Mouse (Mus musculus) macrophage (primary cell): ENCODE measurements at regions not wholly inside any gene's neighbourhood (a gene's known extent, or its start where the extent isn't known, plus 50 kb on each side); places are given as distances from the start of the nearest gene placed in this dataset.

ENCODE experiments used
- H3K27ac ChIP-seq: fragments of 350-480 bp; formaldehyde crosslinking; 2 replicates; pipeline ENCODE4 v1.9.0; 2021
- H3K36me3 ChIP-seq: fragments of 350-480 bp; formaldehyde crosslinking; 2 replicates; pipeline ENCODE4 v1.9.0; 2021; ENCODE audit errors: inconsistent target
- H3K4me3 ChIP-seq: fragments of 350-480 bp; formaldehyde crosslinking; 2 replicates; pipeline ENCODE4 v1.9.0; 2021; ENCODE audit errors: inconsistent target
- H3K79me2 ChIP-seq: fragments of 350-480 bp; formaldehyde crosslinking; 2 replicates; pipeline ENCODE4 v1.9.0; 2021; ENCODE audit errors: inconsistent target
- WGBS: methylation state at CpG from one replicate; pipeline ENCODE4 v1.1.7; 2026; ENCODE audit warnings: inconsistent platforms; ENCODE audit not compliant: missing documents; 5-methylcytosine and 5-hydroxymethylcytosine counted together

DNA sequence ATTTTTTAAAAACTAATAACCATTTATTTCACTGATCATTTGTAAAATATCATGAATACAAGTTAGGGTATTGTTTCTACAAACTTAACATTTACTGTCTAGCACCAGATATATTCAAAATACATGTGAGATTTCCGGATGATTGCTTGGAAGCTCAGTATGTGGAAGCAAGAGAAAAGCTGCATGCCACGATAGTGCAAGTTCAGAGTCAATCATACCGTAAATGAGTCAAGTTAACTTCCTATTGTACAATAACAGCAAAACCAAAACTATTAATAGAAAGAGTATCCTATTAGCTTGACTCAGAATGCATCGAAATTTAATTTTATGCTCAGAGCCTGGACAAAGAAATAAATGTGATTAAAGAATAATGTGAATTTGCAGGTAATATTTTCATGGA lies 1284.6 kb upstream of the Cited2 start:
- WGBS: 14% methylated on average over 3 of the region's 4 CpGs
- H3K36me3 ChIP-seq: no peaks in the 10 kb centered on the region
- no peak overlapping the region for H3K27ac ChIP-seq
- no peaks in the 10 kb centered on the region for H3K79me2 ChIP-seq
- no peak overlapping the region for H3K4me3 ChIP-seq

DNA sequence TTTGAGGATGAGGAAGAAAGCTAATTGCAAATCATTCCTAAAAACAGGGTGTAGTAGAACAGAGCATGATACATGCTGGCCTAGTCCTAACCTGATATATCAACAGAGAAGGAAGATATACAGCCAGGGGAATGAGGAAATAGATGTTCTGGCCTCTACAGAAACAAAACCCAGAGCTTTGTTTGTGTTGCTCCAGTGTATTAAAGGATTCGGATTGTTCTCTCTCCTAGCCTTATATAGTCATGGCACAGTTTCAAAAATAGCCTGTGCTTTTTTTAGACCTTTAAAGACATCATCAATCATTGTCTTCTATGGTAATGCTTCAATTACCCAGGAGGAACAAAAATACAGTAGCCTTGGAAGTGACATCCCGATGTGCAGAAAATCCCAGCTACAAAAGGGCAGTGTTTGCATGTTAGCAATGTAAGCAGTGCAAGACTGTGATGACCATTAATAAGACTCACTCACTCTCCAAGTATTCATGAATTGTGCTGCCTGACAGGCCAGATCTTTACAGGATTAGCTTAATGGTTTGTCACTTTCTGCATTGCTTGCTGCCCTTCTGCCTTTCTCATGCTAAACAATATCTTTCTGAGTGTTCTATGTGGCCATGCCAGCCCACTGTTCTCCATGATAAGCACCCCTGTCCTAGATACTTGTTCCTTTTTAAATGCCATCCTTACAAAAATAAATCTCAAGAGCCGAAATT lies 1281.9 kb upstream of the Cited2 start:
- Histone ChIP-seq H3K27ac (no peak overlapping the region), H3K4me3 (no peak overlapping the region), H3K79me2 (no peaks in the 10 kb centered on the region), H3K36me3 (no peaks in the 10 kb centered on the region)
- 69% methylated on average over 3 of the region's 3 CpGs for WGBS

DNA sequence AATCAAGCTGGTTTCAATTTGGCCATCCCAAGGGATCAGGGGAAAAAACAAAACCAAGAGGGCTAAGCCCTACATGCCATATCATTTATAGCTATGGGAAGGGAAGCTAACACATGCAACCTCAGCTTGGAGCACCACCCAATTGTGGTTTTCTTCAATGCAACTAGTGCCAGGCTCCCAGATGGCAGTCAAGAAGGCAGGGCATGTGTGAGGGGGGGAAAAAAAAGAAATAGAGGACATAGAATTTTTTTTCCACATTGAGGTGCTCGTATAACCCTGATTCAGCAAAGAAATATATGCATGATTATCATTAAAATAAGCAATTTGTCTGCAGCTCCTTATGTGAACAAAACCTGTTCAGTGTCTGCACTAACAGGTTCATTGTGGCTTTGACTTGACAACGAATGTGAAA lies 1281.4 kb upstream of the Cited2 start:
- WGBS: 63% methylated on average over 2 of the region's 2 CpGs
- Histone ChIP-seq H3K36me3 (no peaks in the 10 kb centered on the region), H3K79me2 (no peaks in the 10 kb centered on the region), H3K27ac (no peak overlapping the region), H3K4me3 (no peak overlapping the region)

DNA sequence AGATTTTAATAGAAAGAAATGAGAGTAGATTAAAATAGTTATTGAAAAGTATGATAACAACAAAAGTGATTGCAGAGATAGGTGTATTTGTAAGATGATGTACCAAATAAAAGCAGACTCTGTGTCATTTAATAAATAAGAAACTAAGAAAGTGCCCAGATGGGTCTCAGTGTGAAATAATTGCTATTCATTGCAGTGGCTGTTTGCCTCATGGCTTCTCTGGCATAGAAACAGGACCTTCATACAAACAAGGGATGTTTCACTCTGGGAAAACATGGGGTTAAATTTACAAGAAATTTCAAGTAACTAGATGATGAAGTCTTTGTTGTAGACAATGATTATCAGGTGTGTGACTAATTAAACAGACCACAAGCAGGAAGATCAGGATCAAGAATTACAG lies 1279.1 kb upstream of the Cited2 start:
- Histone ChIP-seq H3K4me3 (no peak overlapping the region), H3K27ac (no peak overlapping the region), H3K79me2 (no peaks in the 10 kb centered on the region), H3K36me3 (no peaks in the 10 kb centered on the region)

DNA sequence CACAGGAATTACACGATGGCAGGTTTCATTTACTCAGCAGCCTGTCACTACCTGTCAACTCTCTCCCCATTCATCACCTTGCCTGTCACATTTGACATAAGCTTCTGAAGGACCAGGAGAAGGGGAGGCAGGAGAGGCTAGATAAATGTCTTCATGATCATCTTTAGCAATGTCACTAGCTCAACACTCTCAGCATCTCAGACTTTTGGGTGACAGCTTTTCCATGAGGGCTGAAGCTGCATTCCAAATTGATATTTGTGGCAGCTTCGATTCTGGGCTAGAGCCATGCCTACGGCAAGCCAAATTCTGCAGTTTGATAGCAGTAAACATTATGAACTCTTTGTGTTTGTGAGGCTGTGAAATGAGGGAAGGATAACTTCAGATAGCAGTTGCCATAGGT lies 1255.1 kb upstream of the Cited2 start:
- 96% methylated on average over 3 of the region's 3 CpGs for WGBS
- no peaks in the 10 kb centered on the region for H3K36me3 ChIP-seq
- no peaks in the 10 kb centered on the region for H3K79me2 ChIP-seq
- H3K27ac ChIP-seq: no peak overlapping the region
- H3K4me3 ChIP-seq: no peak overlapping the region

DNA sequence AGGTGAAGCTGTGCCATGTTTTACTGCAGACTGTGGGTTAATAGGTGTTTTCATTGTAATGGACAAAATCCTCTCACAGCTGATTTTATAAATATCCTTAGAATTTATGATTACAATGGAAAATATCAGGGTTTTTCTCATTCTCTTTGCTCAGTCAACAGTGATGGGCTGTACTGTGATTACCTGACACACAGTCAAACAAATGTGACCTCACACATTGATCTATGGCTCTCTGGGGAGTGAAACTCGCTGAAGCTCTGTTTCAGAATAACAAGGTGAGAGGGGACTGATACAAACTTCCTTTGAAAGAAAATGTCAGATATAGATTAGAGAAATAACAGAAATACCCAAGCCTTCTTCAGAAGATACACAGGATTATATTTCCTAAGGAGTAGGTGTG lies 1253.3 kb upstream of the Cited2 start:
- Histone ChIP-seq H3K79me2 (no peaks in the 10 kb centered on the region), H3K27ac (no peak overlapping the region), H3K4me3 (no peak overlapping the region), H3K36me3 (no peaks in the 10 kb centered on the region)
- WGBS: 89% methylated on average over 1 of the region's 1 CpGs

DNA sequence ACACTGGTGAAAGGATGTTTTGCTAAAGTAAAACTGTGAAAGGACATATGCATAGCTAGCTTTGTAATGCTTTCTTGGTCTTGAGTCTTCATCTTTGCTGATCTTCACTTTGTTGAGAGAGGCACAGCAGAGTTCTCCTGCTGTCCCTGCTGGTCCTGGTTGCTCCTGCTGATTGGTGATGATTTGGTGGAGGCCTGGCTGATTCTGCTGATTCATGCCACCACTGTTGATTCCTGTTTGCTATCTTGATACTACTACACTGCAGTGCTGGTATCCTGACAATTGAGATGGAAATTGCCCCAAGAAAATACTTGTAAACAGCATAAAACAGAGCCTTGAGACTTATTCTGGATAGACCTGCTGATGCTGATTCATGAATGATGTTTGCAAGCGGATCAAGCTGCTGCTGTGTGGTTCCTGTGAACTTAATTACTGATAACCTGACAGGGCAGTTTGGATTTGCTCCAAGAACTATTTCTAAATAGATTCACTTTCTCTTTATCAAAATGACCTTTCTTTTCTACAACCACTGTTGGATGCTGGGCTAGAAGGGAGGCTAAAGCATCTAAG lies 1249.0 kb upstream of the Cited2 start:
- H3K27ac ChIP-seq: no peak overlapping the region

DNA sequence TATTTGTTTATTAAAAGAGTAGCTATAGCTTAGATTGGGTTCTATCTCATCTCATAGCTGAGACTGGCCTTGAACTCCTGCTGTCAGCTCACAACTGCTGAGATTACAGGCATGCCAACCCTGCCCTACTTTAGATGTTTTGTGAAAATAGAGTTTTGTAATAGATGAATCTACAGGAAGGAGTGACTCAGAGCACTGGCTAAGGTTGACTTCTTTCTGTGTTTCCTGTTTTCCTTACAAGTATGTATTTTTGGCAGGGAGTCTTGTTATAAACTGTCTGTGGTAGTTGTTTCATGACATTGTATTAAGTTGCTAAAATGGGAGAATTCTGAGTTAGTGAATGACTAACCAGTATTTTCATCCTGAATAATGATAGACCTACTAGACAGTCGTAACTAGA lies 1224.4 kb upstream of the Cited2 start:
- Histone ChIP-seq H3K79me2 (no peaks in the 10 kb centered on the region), H3K27ac (no peak overlapping the region), H3K36me3 (no peaks in the 10 kb centered on the region), H3K4me3 (no peak overlapping the region)
- WGBS: 43% methylated on average over 1 of the region's 1 CpGs

More for the DNA sequence above, 1249.0 kb upstream of the Cited2 start:
- 80% methylated on average over 1 of the region's 1 CpGs for WGBS
- Histone ChIP-seq H3K4me3 (no peak overlapping the region), H3K79me2 (no peaks in the 10 kb centered on the region), H3K36me3 (no peaks in the 10 kb centered on the region)

DNA sequence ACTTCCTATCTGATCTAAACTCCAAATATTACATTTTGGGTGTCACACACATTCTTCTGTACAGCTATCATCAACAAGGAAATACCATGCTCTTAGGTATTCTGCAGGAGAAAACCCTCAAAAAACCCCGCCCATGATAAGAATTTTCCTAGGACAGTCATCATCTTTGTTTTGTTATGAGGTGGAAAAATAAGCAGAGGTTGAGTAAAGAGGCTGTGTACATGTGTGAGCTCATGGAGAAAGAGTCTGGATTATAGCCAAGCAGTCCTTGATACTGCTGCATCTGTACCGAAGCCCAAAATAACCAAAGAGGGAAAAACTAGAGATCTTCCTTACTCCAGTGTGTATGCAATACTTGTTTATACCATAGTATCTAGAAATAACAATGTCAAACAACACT lies 1215.3 kb upstream of the Cited2 start:
- Histone ChIP-seq H3K4me3 (no peak overlapping the region), H3K27ac (no peak overlapping the region), H3K79me2 (no peaks in the 10 kb centered on the region), H3K36me3 (no peaks in the 10 kb centered on the region)
- 95% methylated on average over 2 of the region's 2 CpGs for WGBS

DNA sequence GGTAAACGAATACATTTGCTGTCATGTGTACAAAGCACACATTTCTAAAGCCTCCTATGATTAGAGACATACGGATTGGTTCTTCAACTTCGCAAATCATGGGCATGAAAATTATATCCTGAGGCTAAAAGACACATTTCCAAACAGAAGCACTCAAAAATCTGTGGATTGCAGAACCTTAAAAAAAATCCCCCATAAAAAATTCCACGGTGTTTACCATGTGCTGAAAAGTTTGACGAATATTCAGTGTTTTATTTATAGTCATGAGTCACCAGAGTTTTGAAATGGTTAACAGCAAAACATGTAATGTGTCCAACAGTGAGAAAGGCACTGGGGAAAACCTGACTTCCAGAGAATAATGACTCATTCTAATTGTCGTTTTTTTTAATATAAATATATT lies 1214.9 kb upstream of the Cited2 start:
- H3K27ac ChIP-seq: no peak overlapping the region
- no peak overlapping the region for H3K4me3 ChIP-seq
- H3K36me3 ChIP-seq: no peaks in the 10 kb centered on the region
- no peaks in the 10 kb centered on the region for H3K79me2 ChIP-seq
- 82% methylated on average over 6 of the region's 6 CpGs for WGBS

DNA sequence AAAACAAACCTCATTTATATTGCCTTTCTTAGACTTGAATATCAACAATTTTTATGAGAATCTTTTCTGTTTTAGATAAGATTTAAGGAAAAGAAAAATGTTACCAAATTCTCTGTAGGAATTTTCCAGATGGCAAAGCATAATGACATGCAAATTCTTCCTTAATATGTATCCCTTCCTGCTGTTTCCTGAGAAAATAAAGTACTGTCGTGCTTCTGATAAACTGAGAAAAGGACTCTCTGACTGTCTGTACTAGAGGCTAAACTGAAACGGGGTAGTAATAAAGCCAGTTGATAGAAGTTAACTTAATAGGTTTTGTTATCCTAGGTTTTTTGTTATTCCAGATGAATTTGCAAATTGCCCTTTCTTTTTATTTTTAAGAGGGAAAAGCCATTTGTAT lies 1208.4 kb upstream of the Cited2 start:
- Histone ChIP-seq H3K79me2 (no peaks in the 10 kb centered on the region), H3K27ac (no peak overlapping the region), H3K36me3 (no peaks in the 10 kb centered on the region), H3K4me3 (no peak overlapping the region)
- WGBS: 89% methylated on average over 2 of the region's 2 CpGs

DNA sequence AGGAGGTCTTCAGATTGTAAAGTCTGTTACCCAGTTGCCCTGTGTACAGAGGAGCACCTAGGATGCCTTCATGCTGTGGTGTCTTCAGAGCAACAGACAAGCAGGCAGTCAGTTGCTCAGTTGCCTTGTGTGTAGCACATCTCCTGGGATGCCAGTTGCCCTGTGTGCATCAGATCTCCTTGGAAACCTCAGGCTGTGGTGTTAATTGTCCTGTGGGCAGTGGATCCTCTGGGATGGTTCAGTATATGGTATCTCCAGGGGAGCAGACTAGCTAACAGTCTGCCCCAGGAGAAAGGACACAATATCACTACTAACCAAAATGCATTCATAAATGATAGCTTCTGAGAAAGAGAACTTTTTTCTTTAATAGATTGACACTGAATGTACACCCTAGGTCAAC lies 1201.1 kb upstream of the Cited2 start:
- no peaks in the 10 kb centered on the region for H3K79me2 ChIP-seq
- no peak overlapping the region for H3K27ac ChIP-seq
- no peaks in the 10 kb centered on the region for H3K36me3 ChIP-seq
- no peak overlapping the region for H3K4me3 ChIP-seq

DNA sequence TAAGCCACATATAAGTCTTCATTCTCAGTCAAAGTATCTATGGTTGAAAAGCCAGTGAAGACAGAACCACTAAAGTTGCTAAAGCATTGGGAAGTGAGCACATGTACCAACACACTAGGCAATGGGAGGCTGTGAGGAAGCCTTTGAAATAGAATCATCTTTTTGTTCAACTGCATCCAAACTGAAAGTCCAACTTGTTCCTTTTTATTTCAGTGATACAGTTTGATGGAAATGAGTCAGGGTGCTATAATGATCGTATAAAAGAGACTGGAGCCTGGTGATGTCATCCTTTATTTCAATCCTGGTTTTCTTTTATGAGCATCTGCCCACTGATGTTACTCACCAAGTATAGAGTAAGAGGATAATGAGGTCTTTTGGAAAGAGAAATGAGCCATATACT lies 1198.9 kb upstream of the Cited2 start:
- Histone ChIP-seq H3K36me3 (no peaks in the 10 kb centered on the region), H3K79me2 (no peaks in the 10 kb centered on the region), H3K27ac (no peak overlapping the region), H3K4me3 (no peak overlapping the region)
- WGBS: 95% methylated on average over 1 of the region's 1 CpGs

DNA sequence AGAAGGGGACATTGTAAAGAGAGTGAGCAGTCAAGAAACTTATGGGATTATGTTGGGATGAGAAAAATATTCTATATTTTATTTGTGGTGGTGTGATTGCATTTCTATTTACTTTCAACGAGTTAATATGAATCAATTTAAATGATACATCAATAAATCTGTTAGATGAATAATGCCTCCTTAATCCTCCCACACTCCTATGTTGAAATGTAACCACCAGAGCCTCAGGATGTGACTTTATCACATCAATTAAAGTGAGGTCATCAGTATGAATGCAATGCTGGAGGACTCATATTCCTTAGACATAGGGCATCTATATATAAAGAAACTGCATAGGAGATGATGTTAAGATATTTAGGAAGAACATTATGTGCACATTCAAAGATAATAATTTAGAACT lies 1195.3 kb upstream of the Cited2 start:
- H3K79me2 ChIP-seq: no peaks in the 10 kb centered on the region
- H3K27ac ChIP-seq: no peak overlapping the region
- no peaks in the 10 kb centered on the region for H3K36me3 ChIP-seq
- WGBS: 100% methylated on average over 1 of the region's 1 CpGs
- no peak overlapping the region for H3K4me3 ChIP-seq

DNA sequence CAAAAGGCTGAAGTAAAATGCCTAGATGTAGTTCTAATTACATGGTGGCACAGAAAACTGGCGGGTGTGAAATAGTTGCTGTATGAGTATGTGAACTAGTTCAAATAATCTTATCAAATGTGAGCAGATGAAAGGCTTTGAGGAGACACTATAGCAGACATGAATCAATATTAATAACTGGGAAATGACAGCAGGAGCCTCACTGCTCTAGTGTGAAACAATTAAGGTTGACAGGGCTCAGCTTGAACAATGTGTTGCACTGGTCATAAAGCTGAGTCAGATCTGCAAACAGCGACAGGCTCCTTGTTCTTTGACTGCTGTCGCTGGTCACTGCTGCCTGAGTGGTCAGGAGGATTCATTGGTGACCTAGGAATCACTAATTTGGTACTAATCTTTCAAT lies 1185.4 kb upstream of the Cited2 start:
- Histone ChIP-seq H3K27ac (no peak overlapping the region), H3K79me2 (no peaks in the 10 kb centered on the region), H3K36me3 (no peaks in the 10 kb centered on the region), H3K4me3 (no peak overlapping the region)
- WGBS: 91% methylated on average over 3 of the region's 3 CpGs

DNA sequence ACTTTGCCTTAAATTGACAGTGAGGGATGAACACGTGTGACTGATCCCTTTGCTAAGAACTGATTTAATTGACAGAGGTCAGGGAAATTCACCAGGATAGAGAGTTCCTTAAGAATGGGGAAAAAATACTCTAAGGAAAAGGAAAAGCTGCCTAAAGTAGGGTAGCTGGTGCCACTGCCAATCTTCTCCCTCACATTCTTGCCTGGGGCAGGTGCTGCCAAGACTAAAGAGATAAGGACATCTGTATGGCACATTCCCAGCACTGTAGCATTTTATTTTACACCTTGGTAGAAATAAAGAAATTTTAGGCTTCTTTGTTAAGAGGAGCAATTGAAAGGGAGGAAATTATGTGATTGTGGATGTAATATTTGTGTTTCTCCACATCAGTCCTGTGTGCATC lies 1184.6 kb upstream of the Cited2 start:
- WGBS: 92% methylated on average over 1 of the region's 1 CpGs
- H3K36me3 ChIP-seq: no peaks in the 10 kb centered on the region

More for the DNA sequence above, 1184.6 kb upstream of the Cited2 start:
- Histone ChIP-seq H3K27ac (no peak overlapping the region), H3K79me2 (no peaks in the 10 kb centered on the region), H3K4me3 (no peak overlapping the region)
